Mouse (Mus musculus): ENCODE results near the gene Pik3cd.

DNA sequence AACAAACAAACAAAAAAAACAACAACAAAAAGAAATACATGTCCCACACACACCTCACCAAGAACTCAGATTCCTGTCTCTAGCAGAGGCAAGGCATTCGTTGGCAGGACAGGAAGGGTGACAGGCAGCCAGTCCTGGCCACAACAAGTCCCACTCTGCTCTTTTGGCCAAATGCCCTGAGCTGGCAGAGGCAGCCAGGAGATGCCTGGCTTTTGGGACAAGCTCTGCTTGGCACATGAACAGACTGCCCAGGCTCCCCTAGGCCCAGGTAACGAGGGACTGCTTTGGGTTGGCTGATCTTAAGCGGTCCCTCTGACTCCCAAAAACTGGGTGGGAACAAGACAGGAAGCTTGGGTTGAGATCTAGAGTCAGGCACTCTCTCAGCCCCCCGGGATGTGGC lies 34.2 kb upstream of the Pik3cd start:
- TF ChIP-seq CTCF (IDR thresholded peaks at IDR 0.05; ENCODE audit: extremely low read depth, insufficient read length, insufficient replicate concordance, low read depth, low read length) (no peak), POLR2A (IDR thresholded peaks at IDR 0.05; ENCODE audit: low read depth, low read length) (no peak)
